Mouse (Mus musculus): ENCODE results near the gene Ctrb1.

GRCm38 (mm10) chr8:111643264-111644141, 47.3 kb downstream of the Ctrb1 start, which contains the start of gene Zfp1:
- TF ChIP-seq TAL1 (IDR thresholded peaks at IDR 0.05; ENCODE audit: low read length) (no peak), GATA1 (IDR thresholded peaks at IDR 0.05; ENCODE audit: low read length) (no peak)

Data from erythroblast, embryonic 14.5 days (primary cell).